Mouse (Mus musculus) liver, postnatal 0 days (tissue): ENCODE results near the gene Ythdf1.

Experiments used
- CTCF ChIP-seq: sonication (generic); IDR thresholded peaks from 2 replicates; pipeline ENCODE4 v1.5.1; 2016; ENCODE audit warnings: antibody characterized with exemption, low read depth
- EP300 ChIP-seq: IDR thresholded peaks from 2 replicates; pipeline ENCODE4 v1.6.1; 2016; ENCODE audit warnings: antibody characterized with exemption, low read depth, mild to moderate bottlenecking

- peak; percentile 90 for TF ChIP-seq CTCF
- no peak for TF ChIP-seq EP300
These were observed 43.2 kb upstream of the Ythdf1 start for GRCm38 (mm10) chr2:180963956-180964355.
